Mouse (Mus musculus): ENCODE data around the gene Pomp.
A peak's percentile ranks its signal among the peaks of the same experiment; 100 is the strongest.
"Not testable (repeated sequence)": the region's sequence is repeated elsewhere in the genome, so short reads cannot be mapped to it uniquely, and the experiment has no call there.

Gene Pomp

DNA sequence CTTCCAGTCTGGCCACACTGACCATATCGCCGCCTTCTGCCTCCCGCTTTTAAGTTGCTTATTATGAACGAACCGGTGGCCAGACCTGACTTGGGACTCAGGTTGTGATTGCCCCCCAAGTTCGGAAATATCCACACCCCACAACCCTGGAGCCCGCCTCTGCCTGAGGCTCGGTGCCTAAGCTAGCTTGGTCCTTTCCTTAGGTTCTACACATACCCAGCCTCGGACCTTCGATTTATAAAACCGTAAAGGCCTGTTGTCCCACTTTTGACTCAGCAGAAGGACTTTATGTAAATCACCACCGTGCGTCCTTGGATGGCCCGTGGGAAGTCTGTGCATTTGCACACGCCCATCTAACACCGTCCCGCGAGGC, 199 bp upstream of the Pomp start:
- DNase-seq = no peak

DNA sequence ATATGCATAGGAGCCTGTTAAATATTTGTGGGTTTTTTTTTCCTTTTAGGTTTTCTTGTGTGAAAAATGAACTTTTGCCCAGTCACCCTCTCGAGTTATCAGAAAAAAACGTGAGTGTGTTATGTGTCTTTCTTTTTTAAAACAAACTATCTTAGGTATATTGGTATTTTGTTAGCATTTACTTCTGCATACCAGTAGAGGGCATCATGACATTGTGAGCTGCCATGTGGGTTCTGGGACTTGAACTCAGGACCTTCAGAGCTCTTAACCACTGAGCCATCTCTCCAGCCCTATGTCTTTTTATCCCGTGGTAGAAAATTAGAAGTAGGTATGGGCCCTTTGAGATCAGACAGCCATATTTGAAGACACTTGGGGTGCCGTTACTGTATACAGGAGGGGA, 8.4 kb downstream of the Pomp start:
- DNase-seq = no peak

DNA sequence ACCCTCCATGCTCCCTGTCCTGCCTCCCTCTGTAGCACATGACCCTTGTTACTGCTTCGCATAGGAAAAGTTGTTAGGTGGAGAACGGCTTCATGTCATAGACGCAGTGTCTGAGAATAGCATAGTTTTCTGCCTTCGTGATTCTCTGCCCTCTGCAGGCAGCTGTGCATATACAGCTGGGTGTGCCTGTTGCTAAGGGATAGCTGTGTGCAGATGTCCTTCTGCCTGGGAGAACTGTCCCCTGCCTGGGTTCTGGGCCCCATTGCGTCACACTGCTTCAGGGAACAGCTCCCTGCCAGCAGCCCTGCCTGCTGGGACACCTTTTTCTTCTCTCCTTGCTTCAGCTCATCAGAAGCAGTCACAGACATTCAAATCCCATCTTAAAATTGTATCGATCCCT, 9.3 kb downstream of the Pomp start:
- no peak for DNase-seq

DNA sequence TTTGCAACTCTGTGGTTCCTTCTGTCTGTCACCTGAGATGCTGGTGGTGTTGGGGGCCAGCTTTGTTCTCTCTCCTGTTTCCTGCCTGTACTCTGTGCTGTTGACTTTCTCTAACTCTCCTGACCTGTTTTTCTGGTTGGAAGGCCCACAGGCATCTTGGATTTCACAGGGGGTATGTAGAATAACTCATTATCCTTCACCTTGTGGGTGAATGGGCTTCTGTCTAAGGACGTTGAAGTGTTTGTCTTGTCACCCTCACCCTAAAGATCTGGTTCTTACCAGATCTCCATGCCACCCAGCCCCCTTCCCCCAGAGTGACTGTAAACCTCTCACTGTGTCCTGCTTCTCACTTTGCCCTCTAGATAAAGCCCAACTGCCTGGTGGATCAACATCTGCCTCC, 10.0 kb downstream of the Pomp start:
- DNase-seq = no peak

DNA sequence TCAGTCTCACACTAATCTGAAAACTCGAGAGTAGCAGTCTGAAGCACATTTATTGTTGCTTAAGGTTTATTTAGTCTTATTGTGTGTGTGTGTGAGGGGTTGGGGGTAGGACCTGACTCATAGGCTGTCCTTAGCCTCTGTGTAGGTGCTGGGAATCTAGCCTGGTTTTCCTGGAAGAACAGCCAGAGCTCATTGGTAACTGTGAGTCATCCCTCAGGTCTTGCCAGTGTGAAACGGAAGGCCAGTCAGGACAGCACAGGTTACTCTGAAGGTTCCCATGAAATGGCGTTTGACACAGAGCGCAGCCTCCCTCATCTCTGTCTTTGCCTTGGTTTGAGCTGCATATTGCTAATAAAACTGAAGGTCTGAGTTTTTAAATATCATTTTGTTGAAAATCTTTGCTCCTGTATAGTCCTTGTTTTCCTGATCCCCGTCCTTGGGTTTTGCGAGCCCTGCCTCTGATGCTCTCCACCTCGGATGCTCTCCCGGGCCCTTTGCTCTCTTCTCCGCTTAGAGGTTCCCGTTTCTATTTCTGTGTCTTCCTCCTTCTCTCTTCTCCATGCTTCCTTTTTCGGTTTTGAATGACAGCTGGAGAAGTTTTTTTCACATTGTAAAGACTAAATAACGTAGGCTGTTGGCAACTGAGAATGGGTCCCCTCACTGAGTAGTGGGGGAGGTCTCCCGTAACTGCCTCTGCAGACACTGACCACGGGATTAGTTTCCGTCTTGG, 11.0 kb downstream of the Pomp start:
- no peak for DNase-seq

DNA sequence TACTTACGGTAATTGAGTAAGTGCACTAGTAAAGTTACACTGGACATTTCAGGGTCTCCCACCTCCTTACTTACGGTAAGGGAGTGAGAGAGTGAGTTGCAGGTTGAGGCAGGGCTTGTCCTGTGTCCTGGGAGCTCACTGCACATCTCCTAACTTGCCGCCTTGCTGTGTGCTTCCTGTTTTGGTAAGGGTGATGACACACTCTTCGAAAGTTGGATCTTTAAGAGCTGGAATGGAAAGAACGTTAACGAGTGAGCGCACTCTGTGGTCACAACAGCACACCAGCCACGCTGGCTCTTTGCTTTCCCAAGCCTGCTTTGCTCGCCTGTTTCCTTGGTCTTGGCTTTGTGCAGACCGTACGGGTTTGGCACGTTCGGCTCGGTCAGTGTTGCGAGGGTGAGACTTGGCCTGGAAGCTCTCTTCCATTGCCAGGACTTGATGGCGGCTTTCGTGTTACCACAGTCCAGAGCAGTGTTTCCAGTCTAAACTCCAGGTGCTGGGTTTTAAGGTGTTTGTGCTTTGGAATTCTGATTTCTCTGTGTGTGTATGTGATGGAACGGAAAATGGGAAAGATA, 14.3 kb downstream of the Pomp start:
- DNase-seq = no peak

DNA sequence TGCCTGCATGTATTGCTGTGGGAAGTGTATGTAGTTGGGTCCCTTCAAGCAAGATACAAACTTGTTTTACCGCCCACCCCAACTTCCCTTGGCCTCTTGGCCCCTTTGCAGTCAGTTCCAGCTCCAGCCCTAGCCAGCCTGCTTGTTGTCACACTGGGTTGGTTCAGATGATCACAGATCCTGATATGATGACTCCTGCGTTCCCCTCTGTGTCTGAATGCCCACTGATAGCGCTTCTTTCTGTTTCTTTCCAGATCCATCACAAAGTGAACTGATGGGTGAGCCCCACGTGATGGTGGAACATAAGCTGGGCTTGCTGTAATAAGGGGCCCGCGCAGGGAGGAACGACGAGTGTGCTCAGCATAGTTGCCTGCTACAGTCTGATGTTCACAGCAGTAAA, 14.9 kb downstream of the Pomp start:
- DNase-seq = no peak

DNA sequence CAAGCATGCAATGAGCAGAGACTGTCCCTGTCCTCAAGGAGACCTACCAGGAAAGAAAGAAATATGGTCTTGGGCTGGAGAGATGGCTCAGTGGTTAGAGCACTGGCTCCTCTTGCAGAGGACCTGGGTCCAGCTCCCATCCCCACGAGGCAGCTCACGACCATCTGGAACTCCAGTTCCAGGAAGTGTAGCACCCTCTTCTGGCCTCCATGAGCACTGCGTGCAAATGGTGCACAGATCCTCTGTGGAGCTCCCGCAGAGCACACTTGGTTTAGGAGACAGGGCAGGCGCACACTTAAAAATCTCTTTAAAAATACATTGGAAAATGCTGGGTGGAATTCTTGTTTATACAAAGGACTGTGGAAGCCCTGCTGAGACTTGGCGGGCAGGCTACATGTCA, 17.3 kb downstream of the Pomp start:
- no peak for DNase-seq

DNA sequence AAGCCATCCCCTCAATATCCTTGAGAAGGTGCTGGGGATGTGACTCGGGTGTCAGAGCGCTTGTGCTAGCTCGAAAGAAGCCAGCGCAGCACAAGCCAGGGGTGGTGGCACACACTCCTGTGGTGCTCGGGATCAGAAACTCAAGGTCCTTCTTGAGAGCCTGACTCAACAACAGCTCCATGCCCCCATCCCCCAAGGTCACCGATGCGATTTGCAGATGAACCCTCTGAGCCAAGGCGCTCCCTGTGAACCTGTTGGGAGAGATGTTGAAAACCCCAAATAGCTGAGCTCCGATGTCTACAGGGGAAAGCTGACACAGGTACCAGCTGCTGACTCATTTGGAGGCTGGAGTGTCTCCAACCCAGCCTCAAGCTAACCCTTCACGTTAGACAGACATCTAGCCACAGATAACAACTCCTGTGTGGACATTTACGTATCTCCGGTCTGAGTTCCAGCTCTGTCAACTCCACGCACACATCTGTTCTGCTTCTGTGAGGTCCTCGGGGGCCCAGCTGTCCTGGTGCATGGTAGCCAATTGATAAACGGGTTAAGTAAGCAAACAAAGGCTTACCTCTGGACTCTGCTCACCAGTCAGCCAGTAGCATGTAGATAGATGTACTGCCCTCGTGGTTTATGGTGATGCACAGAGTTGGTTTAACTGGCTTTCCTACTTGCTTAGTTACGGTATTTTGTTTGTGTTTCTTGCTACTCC, 19.9 kb downstream of the Pomp start:
- DNase-seq = no peak

DNA sequence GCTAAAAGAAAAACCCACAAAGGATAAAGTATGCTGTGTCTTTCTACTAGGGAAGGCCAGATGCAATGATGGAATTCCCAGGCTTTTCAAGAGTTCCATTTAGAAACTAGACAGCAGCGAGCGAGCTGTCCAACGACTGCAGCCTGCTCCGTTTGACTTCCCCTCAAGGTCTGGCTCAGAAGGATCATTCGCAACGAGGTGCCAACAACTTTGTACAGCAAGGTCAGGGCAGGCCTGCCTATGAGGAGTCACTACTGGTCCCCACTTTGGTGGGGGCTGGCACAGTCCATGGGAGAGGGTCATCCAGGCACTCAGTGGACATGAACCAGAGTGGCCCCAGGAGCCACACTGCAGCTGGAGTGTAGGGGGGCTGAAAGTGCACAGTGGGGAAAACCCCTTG, 23.3 kb downstream of the Pomp start:
- no peak for DNase-seq

DNA sequence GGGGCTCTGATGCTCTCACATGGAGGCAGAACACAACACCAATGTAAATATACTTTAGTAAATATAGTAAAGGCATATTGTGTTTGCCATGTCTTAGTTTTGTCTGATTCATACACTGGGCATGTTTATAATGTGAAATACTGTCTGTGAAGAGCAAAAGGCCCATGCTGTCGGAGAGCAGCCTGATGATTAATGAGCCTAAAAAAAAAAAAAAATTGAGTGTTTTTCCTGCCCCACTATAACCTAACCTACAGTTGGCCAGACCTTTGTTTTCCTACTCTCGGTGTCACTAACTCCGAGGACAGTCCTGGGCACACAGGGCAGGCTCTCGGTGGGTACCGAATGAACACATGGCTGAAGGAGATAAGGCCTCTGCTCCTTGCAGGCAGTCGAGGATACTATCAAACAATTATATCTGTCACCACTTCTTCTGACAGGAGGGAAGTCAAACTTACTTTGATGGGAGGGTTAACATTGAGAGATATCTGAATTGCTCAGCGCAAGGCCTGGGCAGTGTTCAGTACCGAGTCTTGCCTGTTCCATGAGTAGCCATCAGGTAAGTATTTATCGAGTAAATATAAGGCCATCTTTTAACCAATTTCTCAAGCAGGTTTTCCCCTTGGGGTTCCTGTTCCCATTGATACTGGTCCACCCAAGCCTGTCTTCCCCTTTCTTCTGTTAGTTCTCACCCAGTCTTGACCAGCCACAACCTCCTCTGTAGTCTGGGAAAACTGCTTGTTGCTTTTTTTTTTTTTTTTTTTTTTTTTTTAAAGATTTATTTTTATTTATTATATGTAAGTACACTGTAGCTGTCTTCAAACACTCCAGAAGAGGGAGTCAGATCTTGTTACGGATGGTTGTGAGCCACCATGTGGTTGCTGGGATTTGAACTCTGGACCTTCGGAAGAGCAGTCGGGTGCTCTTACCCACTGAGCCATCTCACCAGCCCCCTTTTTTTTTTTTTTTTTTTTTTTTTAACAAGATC, 28.3 kb downstream of the Pomp start:
- no peak for DNase-seq

DNA sequence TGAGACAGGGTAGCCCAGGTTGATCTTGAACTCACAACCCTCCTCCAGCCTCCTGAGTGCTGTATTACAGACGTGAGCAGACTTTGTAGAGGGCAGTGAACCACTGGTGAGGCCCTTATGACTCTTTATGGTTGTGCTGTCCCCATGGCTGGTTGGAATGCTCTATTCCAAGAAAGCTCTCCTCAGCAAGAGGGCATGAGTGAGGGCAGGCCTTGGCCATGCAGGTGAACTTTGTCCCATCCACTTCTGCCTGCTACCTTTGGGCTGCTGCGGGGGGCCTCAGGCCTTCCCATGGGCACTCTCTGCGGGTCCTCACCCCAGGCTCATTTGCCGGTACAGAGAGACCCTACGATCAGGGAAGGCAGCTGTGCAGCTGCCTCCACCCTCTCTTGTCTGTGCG, 32.5 kb downstream of the Pomp start:
- DNase-seq = no peak

DNA sequence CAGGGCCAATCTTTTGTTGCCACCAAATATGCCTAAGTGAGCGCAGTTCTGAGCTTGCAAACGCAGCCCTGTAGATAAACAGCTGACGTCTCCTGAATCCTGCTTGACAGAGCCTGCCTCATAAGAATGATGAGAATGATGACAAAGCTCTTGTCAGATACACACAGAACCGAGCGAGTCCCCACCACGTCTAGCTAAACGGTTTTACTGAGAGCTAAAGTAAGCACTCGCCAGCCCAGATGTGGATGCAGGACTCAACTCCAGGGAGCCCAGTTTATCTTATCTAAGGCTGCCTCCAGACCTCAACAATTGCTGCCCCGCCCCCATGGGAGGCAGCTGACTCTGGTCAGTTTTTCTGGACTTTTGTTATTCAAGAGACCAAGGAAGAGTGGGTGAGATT, 32.9 kb downstream of the Pomp start:
- no peak for DNase-seq

DNA sequence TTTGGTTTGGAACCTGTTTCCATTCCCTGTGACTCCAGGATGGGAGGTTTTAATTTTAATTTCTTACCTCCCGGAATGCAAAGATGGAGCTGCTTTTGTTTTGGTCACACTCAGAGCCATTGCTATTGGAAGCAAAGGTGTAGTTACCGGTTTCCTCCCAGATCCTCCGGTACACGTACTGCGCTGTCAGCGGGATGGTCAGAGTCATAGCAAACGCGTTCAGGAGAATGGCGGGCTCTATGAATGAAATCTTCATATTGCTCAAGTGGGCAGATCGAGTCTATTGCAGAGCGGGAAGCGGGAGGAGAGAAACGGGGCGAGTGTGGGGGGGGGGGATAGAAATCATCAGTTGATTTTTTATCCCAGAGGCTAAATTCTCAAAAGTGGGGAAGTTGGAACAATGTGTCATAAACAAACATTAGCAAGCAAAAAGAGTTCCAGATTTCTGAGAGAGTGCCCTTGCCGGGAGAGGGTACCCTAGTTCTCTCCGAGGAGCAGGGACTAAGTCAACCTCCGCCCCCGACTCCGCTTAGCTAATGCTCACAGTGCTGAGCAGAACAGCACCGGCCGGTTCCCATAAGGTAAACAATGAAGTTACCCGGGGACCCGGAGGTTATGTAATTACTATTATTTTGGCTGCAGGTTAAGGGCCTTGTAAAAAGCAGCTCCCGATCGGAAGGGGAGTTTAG, 33.6 kb downstream of the Pomp start:
- peak; percentile 17 for DNase-seq

DNA sequence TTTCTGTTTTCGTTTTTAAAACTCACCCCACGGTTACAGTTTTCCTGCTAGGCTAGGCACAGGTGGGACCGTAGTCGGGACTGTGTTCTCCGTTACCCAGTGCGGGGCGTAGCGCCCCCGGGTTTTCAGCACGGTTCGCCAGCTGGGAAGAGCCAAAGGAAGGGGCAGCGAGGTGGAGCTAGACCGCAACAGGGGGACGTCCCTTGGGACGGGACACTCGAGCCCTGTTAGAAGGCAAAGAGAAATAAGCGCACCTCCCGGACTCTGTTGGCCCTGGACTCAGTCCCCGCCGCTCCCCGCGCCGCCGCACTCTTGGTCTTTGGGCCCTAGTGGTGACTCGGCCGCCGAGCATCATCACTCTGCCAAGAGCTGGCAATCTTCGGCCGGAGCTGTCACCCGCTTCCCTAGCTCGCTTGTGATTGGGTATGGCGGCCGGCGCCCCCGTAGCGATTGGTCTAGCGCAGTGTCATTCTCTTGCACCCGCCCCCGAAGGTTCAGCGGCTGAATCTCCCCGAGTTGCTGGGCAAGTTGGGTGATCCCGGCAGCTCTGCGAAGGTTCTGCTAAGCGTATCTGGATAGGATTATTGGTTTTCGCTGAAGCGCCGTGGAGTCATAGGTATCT, 34.3 kb downstream of the Pomp start, which contains the start of gene Slc46a3:
Gene Slc46a3 (minus strand): TSS at position 361 of the 622 bp plus-strand sequence.
- DNase-seq = peak; percentile 97

DNA sequence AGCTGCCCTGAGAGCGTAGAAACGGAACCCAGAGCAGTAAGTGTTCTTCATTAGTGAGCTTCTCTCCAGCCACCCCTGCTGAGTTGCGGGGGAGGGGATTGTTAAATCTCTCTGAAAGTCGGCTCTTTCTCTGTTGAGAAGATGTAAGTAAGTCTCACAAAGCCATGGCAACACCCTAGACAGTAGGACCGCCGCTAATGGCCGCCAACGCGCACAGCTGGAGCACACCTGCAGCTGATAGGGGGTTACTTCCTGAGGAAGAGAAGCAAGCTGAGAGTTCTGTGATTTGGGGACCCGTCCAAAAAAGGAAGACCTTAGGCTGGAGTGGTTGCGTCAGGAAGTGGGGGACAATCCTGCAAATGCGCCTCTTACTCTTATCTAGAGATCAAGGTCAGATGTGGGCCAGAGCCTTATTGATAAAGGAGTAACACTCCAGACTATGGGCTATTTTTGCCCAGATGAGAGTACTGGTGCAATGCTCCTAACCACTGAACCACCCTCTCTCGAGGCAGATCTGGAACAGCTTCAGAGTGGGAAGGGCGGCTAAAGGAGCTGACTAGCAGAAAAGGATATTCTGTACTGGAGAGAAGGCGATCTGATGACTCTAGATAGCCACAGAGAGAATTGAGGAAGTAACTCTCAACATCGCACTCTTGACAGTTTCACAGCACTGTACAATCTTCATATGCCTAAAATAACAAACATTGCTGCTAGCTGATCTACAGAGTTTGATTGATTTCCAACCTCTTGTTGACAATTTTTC, 35.4 kb downstream of the Pomp start:
- peak; percentile 25 for DNase-seq

DNA sequence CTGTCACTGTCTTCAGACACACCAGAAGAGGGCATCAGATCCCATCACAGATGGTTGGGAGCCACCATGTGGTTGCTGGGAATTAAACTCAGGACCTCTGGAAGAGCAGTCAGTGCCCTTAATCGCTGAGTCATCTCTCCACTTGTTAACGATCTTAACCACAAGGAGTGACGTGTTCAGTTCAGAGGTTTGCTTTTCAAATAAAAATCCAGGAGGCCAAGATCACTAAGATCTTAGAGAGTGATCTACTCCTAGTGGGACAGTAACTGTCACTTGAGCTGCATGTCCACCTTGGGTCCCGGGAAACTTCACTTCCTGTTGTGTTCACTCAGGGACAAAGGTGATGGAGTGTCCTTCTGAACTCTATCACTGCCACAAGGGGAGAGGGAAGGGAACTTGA, 36.2 kb downstream of the Pomp start:
- not testable (repeated sequence) for DNase-seq

DNA sequence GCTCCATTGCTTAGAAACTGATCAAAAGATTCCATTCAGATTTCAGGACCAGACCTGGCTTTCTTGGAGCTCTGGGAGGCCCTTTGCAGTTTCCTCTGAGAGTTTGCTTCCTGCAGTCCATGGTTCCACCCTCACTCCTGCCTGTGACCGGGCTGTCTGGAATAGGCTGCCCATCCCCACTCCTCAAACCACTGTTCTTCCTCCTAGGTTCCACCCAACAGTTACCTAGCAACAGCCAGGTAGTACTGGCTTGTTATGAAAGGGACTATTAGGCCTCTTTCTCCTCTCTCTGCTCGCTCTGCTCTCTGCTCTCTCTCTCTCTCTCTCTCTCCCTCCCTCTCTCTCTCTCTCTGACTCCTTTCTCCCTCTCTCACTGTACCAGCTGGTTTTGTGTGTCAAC, 38.0 kb downstream of the Pomp start:
- DNase-seq = no peak

DNA sequence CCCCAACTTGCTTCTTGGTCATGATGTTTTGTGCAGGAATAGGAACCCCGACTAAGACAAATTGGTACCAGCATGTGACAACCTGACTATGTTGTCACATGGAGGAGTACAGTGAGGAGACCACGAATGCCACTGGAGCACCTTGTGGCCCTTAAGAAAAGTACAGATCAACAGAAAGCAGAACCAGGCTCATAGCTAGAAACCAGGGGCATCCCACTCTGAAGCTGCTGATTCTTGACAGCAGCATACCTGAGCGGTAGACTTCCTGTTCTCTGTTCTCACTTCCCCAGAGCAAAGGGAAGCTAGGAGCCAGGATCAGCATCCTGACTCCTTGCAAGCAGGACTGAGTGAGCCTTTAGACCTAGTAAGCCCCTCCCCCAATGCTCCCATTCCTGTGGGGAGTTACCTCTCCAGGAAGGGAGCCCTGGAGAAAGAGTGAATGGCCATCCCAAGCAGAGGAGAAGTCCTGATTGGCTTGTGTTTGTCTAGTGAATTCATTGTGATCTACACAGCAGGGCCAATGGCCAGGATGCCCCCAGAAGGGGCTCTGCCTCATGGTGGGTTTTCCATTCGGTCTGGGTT, 38.8 kb downstream of the Pomp start:
- no peak for DNase-seq

DNA sequence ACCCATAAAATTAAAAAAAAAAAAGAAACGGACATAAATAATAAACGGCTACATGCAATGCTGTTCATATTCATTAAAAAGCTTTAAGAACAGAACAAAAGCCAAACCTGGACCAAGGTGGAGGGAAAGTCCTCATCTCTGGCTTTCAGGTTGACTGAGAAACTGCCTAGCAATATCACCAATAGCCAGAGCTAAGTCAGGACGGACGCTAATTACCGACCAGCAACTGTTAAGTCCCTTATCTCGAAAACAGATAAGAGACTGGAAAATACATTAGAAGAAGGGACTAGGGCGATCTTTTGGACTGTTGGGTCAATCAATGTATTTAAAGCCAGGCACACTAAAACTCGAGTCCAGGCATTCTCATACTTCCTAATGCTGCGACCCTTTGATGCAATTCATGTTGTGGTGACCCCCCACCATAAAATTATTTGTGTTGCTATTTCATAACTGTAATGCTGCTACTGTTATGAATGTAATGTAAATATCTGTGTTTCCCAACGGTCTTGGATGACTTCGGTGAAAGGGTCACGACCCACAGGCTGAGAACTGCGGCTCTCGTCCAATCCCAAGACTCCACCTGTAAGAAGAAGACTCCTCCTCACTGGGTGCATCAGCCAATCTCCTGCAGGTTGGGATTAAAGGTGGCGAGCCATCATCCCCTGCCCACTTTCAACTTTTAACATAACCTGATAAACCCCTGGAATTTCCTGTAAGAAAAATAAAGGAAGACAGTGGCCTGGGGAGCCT, 41.9 kb downstream of the Pomp start:
- DNase-seq = no peak

Data from cerebellum, adult 11 months (tissue).